Mouse (Mus musculus) olfactory bulb, adult 2 months (tissue): ENCODE data around the gene Tcp11x2.

ENCODE experiments used
- CTCF ChIP-seq: fragments of 200-500 bp; IDR thresholded peaks from 2 replicates; pipeline ENCODE4 v1.5.1; 2012; ENCODE audit warnings: low read depth, mild to moderate bottlenecking, low read length, moderate library complexity; ENCODE audit not compliant: insufficient read depth
- POLR2A ChIP-seq: fragments of 200-500 bp; IDR thresholded peaks from 2 replicates; pipeline ENCODE4 v1.6.1; 2012; ENCODE audit warnings: mild to moderate bottlenecking, low read depth, low read length, moderate library complexity; ENCODE audit not compliant: insufficient read depth

GRCm38 (mm10) chrX:135652173-135652772, 41.3 kb downstream of the Tcp11x2 start:
- TF ChIP-seq POLR2A (no peak), CTCF (no peak)
